Comparison of ENCODE assay signal across 8 mouse cellular contexts in the genomic region with DNA sequence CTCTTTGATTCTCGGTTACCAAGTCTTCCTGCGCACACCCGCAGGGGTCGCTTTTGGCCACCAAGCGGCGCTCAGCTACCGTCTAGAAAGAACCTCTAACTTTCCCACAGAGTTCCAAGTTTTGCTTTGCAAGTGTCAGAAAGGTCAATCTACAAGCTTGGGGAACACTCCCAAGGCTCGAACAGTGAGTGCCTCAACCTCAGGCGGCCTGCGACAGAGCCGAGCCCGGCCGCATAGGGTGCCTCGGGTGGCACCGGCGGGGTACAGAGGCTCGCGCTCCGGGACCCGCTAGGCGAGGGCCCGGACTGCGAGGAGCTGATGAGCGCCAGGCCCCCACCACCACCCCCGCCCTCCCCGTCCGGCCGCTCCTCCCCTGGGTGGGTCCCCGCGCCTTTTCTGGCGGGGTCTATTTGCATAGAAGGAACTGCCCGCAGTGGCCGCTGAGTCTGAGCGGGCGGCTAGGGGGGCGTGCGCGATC. TPM values are rescaled to one million over a fixed set of nuclear protein-coding genes. Genes with fewer than 3 reads are reported as not detected.
DNase-seq lines count a peak whose midpoint lies in the region; ATAC-seq lines count a peak whose summit lies in the region.

A gene (plus strand): TSS at position 357 of the 478 bp plus-strand sequence.

- peak within 1 kb of the TSS; percentile 72 for H3K9ac ChIP-seq in lung, embryonic 16.5 days (ENCODE audit: low read length)

- WGBS in hindbrain, embryonic 10.5 days, result under 1% methylated on average over 38 of the region's 38 CpGs
- WGBS in lung, embryonic 16.5 days, result 1% methylated on average over 29 of the region's 38 CpGs

- peak; percentile 90 for DNase-seq in R1 (ENCODE audit: low read depth, low spot score)
- peak; percentile 15 for DNase-seq in cerebellum, adult 9-11 months
- DNase-seq in frontal cortex, adult 2 months (ENCODE audit: extremely low spot score in 1 of 2, low spot score in 1 of 2), result peak in 1 of 2 experiments; percentile 74
- DNase-seq in hindbrain, embryonic 10.5 days (ENCODE audit: low spot score), result peak; percentile 86
- peak; percentile 28 to 46 for DNase-seq in layer of hippocampus, adult 8-10 months (ENCODE audit: low spot score in 2 of 2)
- DNase-seq in ovary, postnatal 14 days (ENCODE audit: low spot score), result peak; percentile 66
- peak; percentile 67 for DNase-seq in thymus, postnatal 4 days

- peak within 1 kb of the TSS; percentile 86 for H3K27ac ChIP-seq in hindbrain, embryonic 10.5 days
- peak within 1 kb of the TSS; percentile 83 for H3K27ac ChIP-seq in lung, embryonic 16.5 days (ENCODE audit: low read length)

- H3K4me1 ChIP-seq in hindbrain, embryonic 10.5 days (replicated peaks), result peaks cover 21% of the 10 kb centered on the region
- peaks cover 4% of the 10 kb centered on the region for H3K4me1 ChIP-seq in lung, embryonic 16.5 days (replicated peaks; ENCODE audit: control insufficient read depth, insufficient read depth, low read length)

- peak within 1 kb of the TSS; percentile 82 for H3K4me2 ChIP-seq in lung, embryonic 16.5 days (ENCODE audit: low read depth, low read length)

- H3K4me3 ChIP-seq in hindbrain, embryonic 10.5 days, result peak within 1 kb of the TSS; percentile 71
- H3K4me3 ChIP-seq in lung, embryonic 16.5 days (ENCODE audit: low read length), result peak within 1 kb of the TSS; percentile 70

- H3K9me3 ChIP-seq in hindbrain, embryonic 10.5 days, result no peaks in the 10 kb centered on the region
- H3K9me3 ChIP-seq in lung, embryonic 16.5 days (ENCODE audit: control insufficient read depth, low read length), result no peaks in the 10 kb centered on the region

- H3K36me3 ChIP-seq in hindbrain, embryonic 10.5 days, result peaks cover 7% of the 10 kb centered on the region; the same call in 1 of the 2 replicates
- H3K36me3 ChIP-seq in lung, embryonic 16.5 days (ENCODE audit: control insufficient read depth, insufficient read depth, low read length), result 0 out of 2 replicates have a peak, but pooled peaks cover 2% of the 10 kb centered on the region

- peaks cover 10% of the 10 kb centered on the region for H3K27me3 ChIP-seq in hindbrain, embryonic 10.5 days (ENCODE audit: insufficient read depth, poor library complexity, severe bottlenecking)
- H3K27me3 ChIP-seq in lung, embryonic 16.5 days (ENCODE audit: control insufficient read depth, insufficient read depth, low read depth, low read length), result no peaks in the 10 kb centered on the region

- peak; percentile 97 for ATAC-seq in lung, embryonic 16.5 days (ENCODE audit: low read depth)

RNA-seq across cellular contexts. Expression of the gene that starts here (rescaled TPM):
- polyA plus RNA-seq in frontal cortex, adult 2 months (2012; rRNA removed), result 12.6 and 15.2 TPM in 2 replicates
- polyA plus RNA-seq in hindbrain, embryonic 10.5 days (2016; fragmentation: Nextera tagmentation; extraction: Ambion mirVana), result 16.1 and 16.6 TPM in 2 replicates
- 10 to 100 TPM in 1 of 4 experiments, 1 to 10 TPM in 3; 8.4 to 11.8 (median 9.5) TPM for total RNA-seq in layer of hippocampus, adult 8-10 months (2022)
- 9.7 and 10.4 TPM in 2 replicates for polyA plus RNA-seq in lung, embryonic 16.5 days (2015; fragmentation: Nextera tagmentation; extraction: Ambion mirVana)
